Mouse (Mus musculus) midbrain, embryonic 13.5 days (tissue): ENCODE results near the gene Gm20605. TPM values are rescaled to one million over a fixed set of nuclear protein-coding genes. Genes with fewer than 3 reads are reported as not detected.

Source experiments
- ATAC-seq: fragments of 200-750 bp; cut with Nextera tagmentation; 2 replicates; pipeline ENCODE4 v1.8.0; 2017; ENCODE audit warnings: mild to moderate bottlenecking, moderate TSS enrichment, moderate library complexity
- H3K27ac ChIP-seq: fragments of 300-500 bp; sonication (generic); 2 replicates; pipeline ENCODE4 v1.5.1; 2015; ENCODE audit warnings: inconsistent platforms, mild to moderate bottlenecking, moderate library complexity
- H3K27me3 ChIP-seq: fragments of 300-500 bp; sonication (generic); 2 replicates; pipeline ENCODE4 v1.6.1; 2015; ENCODE audit warnings: mild to moderate bottlenecking, inconsistent platforms
- H3K36me3 ChIP-seq: fragments of 300-500 bp; sonication (generic); 2 replicates; pipeline ENCODE4 v1.6.1; 2015; ENCODE audit warnings: mild to moderate bottlenecking, inconsistent platforms
- H3K4me1 ChIP-seq: fragments of 300-500 bp; sonication (generic); replicated peaks from 2 replicates; pipeline ENCODE4 v1.6.1; 2015; ENCODE audit warnings: inconsistent platforms
- H3K4me2 ChIP-seq: fragments of 300-500 bp; sonication (generic); replicated peaks from 2 replicates; pipeline ENCODE4 v1.6.1; 2015; ENCODE audit warnings: moderate library complexity, mild to moderate bottlenecking, inconsistent platforms
- H3K4me3 ChIP-seq: fragments of 300-500 bp; sonication (generic); replicated peaks from 2 replicates; pipeline ENCODE4 v1.5.1; 2015; ENCODE audit warnings: mild to moderate bottlenecking, inconsistent platforms
- H3K9ac ChIP-seq: fragments of 300-500 bp; sonication (generic); replicated peaks from 2 replicates; pipeline ENCODE4 v1.6.1; 2015; ENCODE audit warnings: mild to moderate bottlenecking, inconsistent platforms
- H3K9me3 ChIP-seq: fragments of 300-500 bp; sonication (generic); 2 replicates; pipeline ENCODE4 v1.6.1; 2016; ENCODE audit warnings: mild to moderate bottlenecking, inconsistent platforms
- WGBS: fragments of 180-500 bp; shearing (Covaris S2); methylation state at CpG from one replicate; pipeline ENCODE4 v1.1.7; 2015; 5-methylcytosine and 5-hydroxymethylcytosine counted together
- polyA plus RNA-seq: library from polyadenylated mRNA; unstranded; fragments of >200 nt; fragmentation: Nextera tagmentation; extraction: Ambion mirVana; gene quantifications from 2 replicates; pipeline ENCODE4 v1.2.1, GENCODE M21; 2015

Gm20605 gene
- polyA plus RNA-seq, 1 experiment from 2014 or later: 9.2 TPM

- 0 out of 2 replicates have a peak, but pooled peaks cover 8% of the 10 kb centered on the region for H3K36me3 ChIP-seq
- H3K4me3 ChIP-seq: peak overlapping the region; percentile 74
- H3K4me1 ChIP-seq: peaks cover 22% of the 10 kb centered on the region
- peak overlapping the region; percentile 83 for H3K9ac ChIP-seq
- H3K27ac ChIP-seq: peak overlapping the region; percentile 74
- 13% methylated on average over 27 of the region's 28 CpGs for WGBS
- no peaks in the 10 kb centered on the region for H3K9me3 ChIP-seq
- H3K4me2 ChIP-seq: peak overlapping the region; percentile 74
- peak; percentile 18 for ATAC-seq
- peaks cover 4% of the 10 kb centered on the region; the same call in 1 of the 2 replicates for H3K27me3 ChIP-seq
Measured at GRCm38 (mm10) chr5:137683388-137684293, 54.7 kb downstream of the Gm20605 start.

DNA sequence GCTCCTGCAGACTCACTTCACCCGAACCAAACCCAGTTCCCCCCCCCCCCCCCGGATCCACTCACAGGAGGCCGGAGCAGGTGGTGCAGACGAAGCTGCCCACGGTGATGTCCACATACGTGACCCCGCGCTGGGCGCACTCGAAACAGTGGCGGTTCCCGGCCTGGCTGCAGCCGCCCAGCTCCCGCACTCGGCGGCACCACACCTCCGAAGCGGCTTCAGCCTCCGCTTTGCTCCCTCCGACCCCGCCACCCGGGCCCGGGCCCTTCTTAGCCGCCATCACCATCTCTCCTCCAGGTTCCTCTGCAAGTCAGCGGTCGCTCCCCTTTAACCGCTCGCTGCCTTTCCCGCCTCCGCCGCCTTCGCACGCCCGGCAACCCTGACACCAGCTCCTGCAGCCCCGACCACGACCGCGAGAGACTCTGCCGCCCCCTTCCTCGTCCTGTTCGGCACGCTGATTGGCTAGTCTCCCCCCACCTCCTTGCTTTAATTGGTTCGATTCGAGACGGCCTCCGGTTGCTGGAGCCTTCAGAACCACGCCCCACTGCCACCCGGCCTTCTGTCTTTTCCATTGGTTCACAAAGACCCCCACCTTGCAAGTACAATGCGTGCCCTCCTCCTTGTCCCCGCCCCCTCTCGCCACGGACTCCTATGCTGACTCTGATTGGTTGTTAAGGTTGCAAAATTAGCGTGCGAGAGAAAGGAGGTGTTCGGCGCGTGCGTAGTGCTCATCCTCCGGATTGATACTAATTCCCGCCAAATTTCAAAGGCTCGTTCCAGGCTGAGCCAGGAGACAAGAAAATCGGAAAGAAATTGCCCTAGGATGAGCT, 55.5 kb downstream of the Gm20605 start, which contains the start of gene Agfg2:
Gene Agfg2, minus strand, starts transcription at position 433 of the 830 bp plus-strand sequence.
- Histone ChIP-seq H3K9ac (peak within 1 kb of the TSS; percentile 83), H3K4me1 (peaks cover 22% of the 10 kb centered on the region), H3K9me3 (no peaks in the 10 kb centered on the region), H3K4me3 (peak within 1 kb of the TSS; percentile 74), H3K27ac (peak within 1 kb of the TSS; percentile 74), H3K4me2 (peak within 1 kb of the TSS; percentile 74), H3K36me3 (0 out of 2 replicates have a peak, but pooled peaks cover 8% of the 10 kb centered on the region), H3K27me3 (peaks cover 4% of the 10 kb centered on the region; the same call in 1 of the 2 replicates)
- WGBS: under 1% methylated on average over 56 of the region's 62 CpGs
- peak; percentile 99 for ATAC-seq

DNA sequence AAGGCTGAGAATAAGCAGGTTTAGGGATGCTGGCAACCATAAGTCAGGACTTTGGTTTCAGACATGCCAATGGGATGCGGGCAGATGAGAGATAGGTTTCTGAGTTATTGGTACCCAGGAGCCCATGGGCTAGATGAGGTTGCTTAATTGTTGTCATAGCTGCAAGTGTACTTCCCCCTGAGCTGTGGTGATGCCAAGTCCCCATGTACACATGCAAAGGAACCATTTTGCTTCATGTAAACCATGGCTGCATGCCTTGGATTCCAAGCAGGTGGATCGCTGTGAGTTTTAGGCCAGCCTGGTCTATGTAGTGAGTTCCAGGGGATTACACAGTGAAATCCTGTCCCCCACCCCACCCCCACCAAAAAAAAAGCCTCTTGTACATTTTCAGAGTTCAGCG, 56.7 kb downstream of the Gm20605 start:
- peaks cover 22% of the 10 kb centered on the region for H3K4me1 ChIP-seq
- ATAC-seq: no peak

DNA sequence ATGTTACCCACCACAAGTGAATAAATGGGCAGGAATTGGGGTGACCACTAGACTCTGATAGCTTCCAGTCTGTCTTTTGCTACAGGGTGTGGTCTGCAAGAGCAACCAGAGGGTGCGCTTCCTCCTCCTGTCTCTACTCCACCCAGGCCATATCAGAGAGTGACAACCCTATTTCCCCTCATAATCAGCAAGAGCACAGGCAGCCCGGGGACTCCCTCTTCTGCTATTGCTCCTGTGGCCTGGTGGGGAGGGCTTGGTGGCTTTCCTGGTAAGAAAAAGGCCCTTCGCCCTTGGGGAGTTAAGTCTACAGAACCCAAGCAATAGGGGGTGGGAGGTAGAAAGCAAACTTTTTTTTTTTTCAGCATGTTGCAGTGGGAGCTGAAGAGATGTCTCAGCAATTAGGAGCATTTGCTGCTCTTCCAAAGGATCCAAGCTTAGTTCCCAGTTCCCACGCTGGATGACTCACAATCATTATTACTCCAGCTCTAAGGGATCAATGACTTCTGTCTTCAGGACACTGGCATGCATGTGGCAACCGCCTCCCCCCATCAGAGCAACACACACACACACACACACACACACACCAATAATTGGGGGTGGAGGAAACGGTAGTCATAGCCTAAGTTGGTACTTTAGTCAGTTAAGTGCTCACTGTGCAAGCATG, 57.3 kb downstream of the Gm20605 start:
- no peak overlapping the region for H3K4me3 ChIP-seq
- H3K36me3 ChIP-seq: 0 out of 2 replicates have a peak, but pooled peaks cover 4% of the 10 kb centered on the region
- peaks cover 4% of the 10 kb centered on the region; the same call in 1 of the 2 replicates for H3K27me3 ChIP-seq
- no peak overlapping the region for H3K4me2 ChIP-seq
- peaks cover 22% of the 10 kb centered on the region for H3K4me1 ChIP-seq
- ATAC-seq: no peak
- 88% methylated on average over 6 of the region's 6 CpGs for WGBS
- no peak overlapping the region for H3K9ac ChIP-seq
- no peak overlapping the region for H3K27ac ChIP-seq
- H3K9me3 ChIP-seq: no peaks in the 10 kb centered on the region

More for the DNA sequence above, 56.7 kb downstream of the Gm20605 start:
- Histone ChIP-seq H3K9me3 (no peaks in the 10 kb centered on the region), H3K9ac (no peak overlapping the region), H3K27me3 (peaks cover 4% of the 10 kb centered on the region; the same call in 1 of the 2 replicates), H3K27ac (no peak overlapping the region), H3K4me2 (no peak overlapping the region), H3K36me3 (0 out of 2 replicates have a peak, but pooled peaks cover 8% of the 10 kb centered on the region), H3K4me3 (no peak overlapping the region)
- WGBS: 96% methylated on average over 3 of the region's 3 CpGs

GRCm38 (mm10) chr5:137689974-137690373, 61.0 kb downstream of the Gm20605 start:
- 94% methylated on average over 3 of the region's 3 CpGs for WGBS
- Histone ChIP-seq H3K9ac (no peak overlapping the region), H3K27ac (no peak overlapping the region), H3K4me2 (no peak overlapping the region), H3K27me3 (peaks cover 4% of the 10 kb centered on the region; the same call in 1 of the 2 replicates), H3K36me3 (no peaks in the 10 kb centered on the region), H3K9me3 (no peaks in the 10 kb centered on the region), H3K4me3 (no peak overlapping the region), H3K4me1 (peaks cover 2% of the 10 kb centered on the region; the same call in 1 of the 2 replicates)
- ATAC-seq: no peak

- WGBS: 74% methylated on average over 9 of the region's 9 CpGs
Measured at GRCm38 (mm10) chr5:137690531-137690930, 61.6 kb downstream of the Gm20605 start.

DNA sequence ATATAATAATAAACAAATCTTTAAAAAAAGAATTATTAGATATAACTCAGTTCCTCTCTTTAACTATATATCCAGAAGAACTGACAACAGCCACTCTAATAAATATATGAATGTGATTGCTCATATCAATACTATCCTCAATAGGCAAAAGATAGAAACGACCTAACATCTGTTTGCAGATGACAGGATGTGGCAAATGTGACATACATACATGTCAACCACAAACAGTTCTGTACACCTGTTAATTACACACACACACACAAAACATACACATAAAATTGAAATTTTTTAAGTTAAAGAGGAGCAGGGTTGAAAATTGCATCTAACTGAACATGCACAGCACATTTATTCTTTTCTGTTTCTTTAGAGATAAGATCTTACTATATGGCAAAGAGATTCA, 62.9 kb downstream of the Gm20605 start:
- Histone ChIP-seq H3K27me3 (no peaks in the 10 kb centered on the region), H3K9ac (no peak overlapping the region), H3K4me3 (no peak overlapping the region), H3K36me3 (no peaks in the 10 kb centered on the region), H3K4me1 (no peaks in the 10 kb centered on the region), H3K9me3 (no peaks in the 10 kb centered on the region), H3K27ac (no peak overlapping the region), H3K4me2 (no peak overlapping the region)
- 79% methylated on average over 1 of the region's 1 CpGs for WGBS
- ATAC-seq: no peak

More at GRCm38 (mm10) chr5:137690531-137690930, 61.6 kb downstream of the Gm20605 start:
- Histone ChIP-seq H3K4me2 (no peak overlapping the region), H3K9me3 (no peaks in the 10 kb centered on the region), H3K27ac (no peak overlapping the region), H3K9ac (no peak overlapping the region), H3K4me1 (no peaks in the 10 kb centered on the region), H3K36me3 (no peaks in the 10 kb centered on the region), H3K4me3 (no peak overlapping the region), H3K27me3 (peaks cover 4% of the 10 kb centered on the region; the same call in 1 of the 2 replicates)
- no peak for ATAC-seq

Other genes starting within 250 kb of the Gm20605 start
- gene Zan, start 152.1 kb upstream of the Gm20605 start, polyA plus RNA-seq: 0.08 and 0.12 TPM in 2 replicates
- 74.0 and 82.0 TPM in 2 replicates for gene Pop7, start 126.7 kb upstream of the Gm20605 start, polyA plus RNA-seq
- gene Gigyf1, start 110.6 kb upstream of the Gm20605 start, polyA plus RNA-seq: 19.6 and 20.5 TPM in 2 replicates
- gene Epo, start 95.9 kb upstream of the Gm20605 start, polyA plus RNA-seq: not detected in 2 replicates
- gene Gnb2, start 95.7 kb upstream of the Gm20605 start, polyA plus RNA-seq: 520 and 545 TPM in 2 replicates
- 231 and 235 TPM in 2 replicates for gene Actl6b, start 75.7 kb upstream of the Gm20605 start, polyA plus RNA-seq
- 2.4 and 3.6 TPM in 2 replicates for gene Tfr2, start 59.3 kb upstream of the Gm20605 start, polyA plus RNA-seq
- gene Mospd3, start 28.1 kb upstream of the Gm20605 start, polyA plus RNA-seq: 37.6 and 43.1 TPM in 2 replicates
- 9.0 and 10.5 TPM in 2 replicates for gene Pcolce, start 15.4 kb upstream of the Gm20605 start, polyA plus RNA-seq
- 0.23 and 0.32 TPM in 2 replicates for gene Fbxo24, start 173 bp upstream of the Gm20605 start, polyA plus RNA-seq
- 18.7 and 21.4 TPM in 2 replicates for gene Lrch4, start 54 bp upstream of the Gm20605 start, polyA plus RNA-seq
- gene Sap25, start 12.2 kb downstream of the Gm20605 start, polyA plus RNA-seq: 2.7 and 10.9 TPM in 2 replicates
- gene Irs3, start 16.5 kb downstream of the Gm20605 start, polyA plus RNA-seq: not detected in 2 replicates
- 19.5 and 19.6 TPM in 2 replicates for gene Agfg2, start 55.6 kb downstream of the Gm20605 start, polyA plus RNA-seq
- gene Nyap1, start 112.4 kb downstream of the Gm20605 start, polyA plus RNA-seq: 39.9 and 42.3 TPM in 2 replicates
- 44.2 and 54.0 TPM in 2 replicates for gene Tsc22d4, start 116.6 kb downstream of the Gm20605 start, polyA plus RNA-seq
- gene Ppp1r35, start 149.7 kb downstream of the Gm20605 start, polyA plus RNA-seq: 43.4 and 48.9 TPM in 2 replicates
- 10.6 and 11.0 TPM in 2 replicates for gene Mepce, start 158.5 kb downstream of the Gm20605 start, polyA plus RNA-seq
- gene Zcwpw1, start 158.6 kb downstream of the Gm20605 start, polyA plus RNA-seq: 10.9 and 12.0 TPM in 2 replicates
- gene Pilra, start 207.1 kb downstream of the Gm20605 start, polyA plus RNA-seq: 0.42 TPM in 1 of 2 replicates, not detected in the other
- not detected in 2 replicates for gene Pilrb1, start 228.9 kb downstream of the Gm20605 start, polyA plus RNA-seq
- not detected in 2 replicates for gene Pilrb2, start 242.6 kb downstream of the Gm20605 start, polyA plus RNA-seq